Mouse (Mus musculus): Measurements from ENCODE around the gene Ahr. TPM values are rescaled to one million over a fixed set of nuclear protein-coding genes. Genes with fewer than 3 reads are reported as not detected.

The Ahr gene
- polyA plus RNA-seq, 2 experiments, result 10.7 to 19.5 TPM

GRCm38 (mm10) chr12:35478906-35479305, 55.9 kb downstream of the Ahr start:
- no peak for ATAC-seq (ENCODE audit: low FRiP score, low read depth)
- Histone ChIP-seq H3K9me3 (ENCODE audit: control insufficient read depth, low read length) (no peaks in the 10 kb centered on the region), H3K4me3 (replicated peaks; ENCODE audit: low read length) (no peak overlapping the region), H3K36me3 (ENCODE audit: control insufficient read depth, insufficient read depth, low read length) (no peaks in the 10 kb centered on the region), H3K4me1 (ENCODE audit: control insufficient read depth, insufficient read depth, low read length) (peaks cover 5% of the 10 kb centered on the region; the same call in 1 of the 2 replicates), H3K27me3 (ENCODE audit: control insufficient read depth, insufficient read depth, low read length) (no peaks in the 10 kb centered on the region), H3K4me2 (replicated peaks; ENCODE audit: low read depth, low read length, severe bottlenecking) (no peak overlapping the region), H3K27ac (replicated peaks; ENCODE audit: low read depth, low read length) (0 out of 2 replicates have a peak overlapping the region, but pooled peaks have one; percentile 35), H3K9ac (ENCODE audit: low read depth, low read length, severe bottlenecking) (no peak overlapping the region)
- DNase-seq (ENCODE audit: low spot score), result peak; percentile 10
- WGBS, result 32% methylated on average over 5 of the region's 5 CpGs
- TF ChIP-seq POLR2A (IDR thresholded peaks at IDR 0.05; ENCODE audit: borderline replicate concordance, extremely low read depth, insufficient read depth, insufficient read length), result no peak

GRCm38 (mm10) chr12:35463457-35463856, 71.4 kb downstream of the Ahr start:
- Histone ChIP-seq H3K4me3 (replicated peaks; ENCODE audit: low read length) (no peak overlapping the region), H3K4me1 (ENCODE audit: control insufficient read depth, insufficient read depth, low read length) (no peaks in the 10 kb centered on the region), H3K27ac (replicated peaks; ENCODE audit: low read depth, low read length) (no peak overlapping the region), H3K27me3 (ENCODE audit: control insufficient read depth, insufficient read depth, low read length) (no peaks in the 10 kb centered on the region), H3K9me3 (ENCODE audit: control insufficient read depth, low read length) (no peaks in the 10 kb centered on the region), H3K36me3 (ENCODE audit: control insufficient read depth, insufficient read depth, low read length) (no peaks in the 10 kb centered on the region), H3K9ac (ENCODE audit: low read depth, low read length, severe bottlenecking) (no peak overlapping the region), H3K4me2 (replicated peaks; ENCODE audit: low read depth, low read length, severe bottlenecking) (no peak overlapping the region)
- DNase-seq (ENCODE audit: low spot score), result no peak
- no peak for TF ChIP-seq POLR2A (IDR thresholded peaks at IDR 0.05; ENCODE audit: borderline replicate concordance, extremely low read depth, insufficient read depth, insufficient read length)
- ATAC-seq (ENCODE audit: low FRiP score, low read depth), result no peak
- WGBS, result 90% methylated on average over 1 of the region's 1 CpGs

GRCm38 (mm10) chr12:35462667-35463066, 72.2 kb downstream of the Ahr start:
- Histone ChIP-seq H3K36me3 (ENCODE audit: control insufficient read depth, insufficient read depth, low read length) (no peaks in the 10 kb centered on the region), H3K4me2 (replicated peaks; ENCODE audit: low read depth, low read length, severe bottlenecking) (no peak overlapping the region), H3K9me3 (ENCODE audit: control insufficient read depth, low read length) (no peaks in the 10 kb centered on the region), H3K27ac (replicated peaks; ENCODE audit: low read depth, low read length) (no peak overlapping the region), H3K4me1 (ENCODE audit: control insufficient read depth, insufficient read depth, low read length) (no peaks in the 10 kb centered on the region), H3K9ac (ENCODE audit: low read depth, low read length, severe bottlenecking) (no peak overlapping the region), H3K27me3 (ENCODE audit: control insufficient read depth, insufficient read depth, low read length) (no peaks in the 10 kb centered on the region), H3K4me3 (replicated peaks; ENCODE audit: low read length) (no peak overlapping the region)
- 78% methylated on average over 6 of the region's 6 CpGs for WGBS
- ATAC-seq (ENCODE audit: low FRiP score, low read depth) (no peak), DNase-seq (ENCODE audit: low spot score) (no peak)
- no peak for TF ChIP-seq POLR2A (IDR thresholded peaks at IDR 0.05; ENCODE audit: borderline replicate concordance, extremely low read depth, insufficient read depth, insufficient read length)

- Histone ChIP-seq H3K27me3 (ENCODE audit: control insufficient read depth, insufficient read depth, low read length) (no peaks in the 10 kb centered on the region), H3K4me2 (replicated peaks; ENCODE audit: low read depth, low read length, severe bottlenecking) (no peak overlapping the region), H3K9ac (ENCODE audit: low read depth, low read length, severe bottlenecking) (no peak overlapping the region), H3K9me3 (ENCODE audit: control insufficient read depth, low read length) (no peaks in the 10 kb centered on the region), H3K27ac (replicated peaks; ENCODE audit: low read depth, low read length) (no peak overlapping the region), H3K4me1 (ENCODE audit: control insufficient read depth, insufficient read depth, low read length) (no peaks in the 10 kb centered on the region), H3K4me3 (replicated peaks; ENCODE audit: low read length) (no peak overlapping the region), H3K36me3 (ENCODE audit: control insufficient read depth, insufficient read depth, low read length) (no peaks in the 10 kb centered on the region)
- no peak for DNase-seq (ENCODE audit: low spot score)
- no peak for TF ChIP-seq POLR2A (IDR thresholded peaks at IDR 0.05; ENCODE audit: borderline replicate concordance, extremely low read depth, insufficient read depth, insufficient read length)
- ATAC-seq (ENCODE audit: low FRiP score, low read depth), result no peak
- WGBS, result 84% methylated on average over 3 of the region's 3 CpGs
These were observed 75.2 kb downstream of the Ahr start for GRCm38 (mm10) chr12:35459662-35460061.
